Mouse (Mus musculus): ENCODE results near the gene Wdsub1. TPM values are rescaled to one million over a fixed set of nuclear protein-coding genes. Genes with fewer than 3 reads are reported as not detected.

The Wdsub1 gene
- total RNA-seq, 2 experiments from 2014 or later = 48.3 to 68.0 TPM

- no peak for ATAC-seq (replicated peaks; ENCODE audit: low FRiP score, low TSS enrichment, poor library complexity, severe bottlenecking)
Observed at GRCm38 (mm10) chr2:59843156-59843555, 39.2 kb downstream of the Wdsub1 start.

GRCm38 (mm10) chr2:59842556-59843008, 39.8 kb downstream of the Wdsub1 start:
- ATAC-seq (replicated peaks; ENCODE audit: low FRiP score, low TSS enrichment, poor library complexity, severe bottlenecking) = peak; percentile 82

- no peak for ATAC-seq (replicated peaks; ENCODE audit: low FRiP score, low TSS enrichment, poor library complexity, severe bottlenecking)
Observed at GRCm38 (mm10) chr2:59841944-59842343, 40.4 kb downstream of the Wdsub1 start.

GRCm38 (mm10) chr2:59841189-59841939, 41.0 kb downstream of the Wdsub1 start:
- ATAC-seq (replicated peaks; ENCODE audit: low FRiP score, low TSS enrichment, poor library complexity, severe bottlenecking) = peak; percentile 71

GRCm38 (mm10) chr2:59840191-59840590, 42.2 kb downstream of the Wdsub1 start:
- no peak for ATAC-seq (replicated peaks; ENCODE audit: low FRiP score, low TSS enrichment, poor library complexity, severe bottlenecking)

GRCm38 (mm10) chr2:59839755-59840154, 42.6 kb downstream of the Wdsub1 start:
- no peak for ATAC-seq (replicated peaks; ENCODE audit: low FRiP score, low TSS enrichment, poor library complexity, severe bottlenecking)

GRCm38 (mm10) chr2:59838825-59839224, 43.6 kb downstream of the Wdsub1 start:
- ATAC-seq (replicated peaks; ENCODE audit: low FRiP score, low TSS enrichment, poor library complexity, severe bottlenecking) = no peak

GRCm38 (mm10) chr2:59831831-59832230, 50.6 kb downstream of the Wdsub1 start:
- no peak for ATAC-seq (replicated peaks; ENCODE audit: low FRiP score, low TSS enrichment, poor library complexity, severe bottlenecking)

- no peak for ATAC-seq (replicated peaks; ENCODE audit: low FRiP score, low TSS enrichment, poor library complexity, severe bottlenecking)
Observed at GRCm38 (mm10) chr2:59830940-59831339, 51.5 kb downstream of the Wdsub1 start.

GRCm38 (mm10) chr2:59830151-59830550, 52.2 kb downstream of the Wdsub1 start:
- ATAC-seq (replicated peaks; ENCODE audit: low FRiP score, low TSS enrichment, poor library complexity, severe bottlenecking) = no peak

GRCm38 (mm10) chr2:59829718-59830117, 52.7 kb downstream of the Wdsub1 start:
- no peak for ATAC-seq (replicated peaks; ENCODE audit: low FRiP score, low TSS enrichment, poor library complexity, severe bottlenecking)

GRCm38 (mm10) chr2:59828777-59829508, 53.4 kb downstream of the Wdsub1 start:
- ATAC-seq (replicated peaks; ENCODE audit: low FRiP score, low TSS enrichment, poor library complexity, severe bottlenecking) = no peak

GRCm38 (mm10) chr2:59828103-59828655, 54.2 kb downstream of the Wdsub1 start:
- no peak for ATAC-seq (replicated peaks; ENCODE audit: low FRiP score, low TSS enrichment, poor library complexity, severe bottlenecking)

GRCm38 (mm10) chr2:59825380-59825779, 57.0 kb downstream of the Wdsub1 start:
- ATAC-seq (replicated peaks; ENCODE audit: low FRiP score, low TSS enrichment, poor library complexity, severe bottlenecking) = no peak

GRCm38 (mm10) chr2:59824289-59824688, 58.1 kb downstream of the Wdsub1 start:
- ATAC-seq (replicated peaks; ENCODE audit: low FRiP score, low TSS enrichment, poor library complexity, severe bottlenecking) = no peak

- no peak for ATAC-seq (replicated peaks; ENCODE audit: low FRiP score, low TSS enrichment, poor library complexity, severe bottlenecking)
Observed at GRCm38 (mm10) chr2:59821044-59821443, 61.3 kb downstream of the Wdsub1 start.

GRCm38 (mm10) chr2:59820088-59820487, 62.3 kb downstream of the Wdsub1 start:
- no peak for ATAC-seq (replicated peaks; ENCODE audit: low FRiP score, low TSS enrichment, poor library complexity, severe bottlenecking)

- ATAC-seq (replicated peaks; ENCODE audit: low FRiP score, low TSS enrichment, poor library complexity, severe bottlenecking) = no peak
Observed at GRCm38 (mm10) chr2:59819415-59819814, 63.0 kb downstream of the Wdsub1 start.

GRCm38 (mm10) chr2:59818663-59819062, 63.7 kb downstream of the Wdsub1 start:
- no peak for ATAC-seq (replicated peaks; ENCODE audit: low FRiP score, low TSS enrichment, poor library complexity, severe bottlenecking)

- ATAC-seq (replicated peaks; ENCODE audit: low FRiP score, low TSS enrichment, poor library complexity, severe bottlenecking) = no peak
Observed at GRCm38 (mm10) chr2:59814997-59815396, 67.4 kb downstream of the Wdsub1 start.

Data from megakaryocyte-erythroid progenitor cell, adult 5-6 weeks (primary cell).